Mouse (Mus musculus) bone marrow macrophage, adult 2 months (primary cell): ENCODE data around the gene Tenm3.

Experiments
- CTCF ChIP-seq: IDR thresholded peaks from 2 replicates; pipeline ENCODE4 v1.5.1; 2012; ENCODE audit warnings: low read depth, mild to moderate bottlenecking, low read length, moderate library complexity
- POLR2A ChIP-seq: IDR thresholded peaks from 2 replicates; pipeline ENCODE4 v1.6.1; 2012; ENCODE audit warnings: mild to moderate bottlenecking, low read depth, low read length, borderline replicate concordance

GRCm38 (mm10) chr8:48849091-48849616, 5.4 kb upstream of the Tenm3 start:
- no peak for TF ChIP-seq POLR2A
- no peak for TF ChIP-seq CTCF
